Mouse (Mus musculus): ENCODE measurements around the gene Grb2. TPM values are rescaled to one million over a fixed set of nuclear protein-coding genes. Genes with fewer than 3 reads are reported as not detected.
"Not testable (repeated sequence)": the region's sequence is repeated elsewhere in the genome, so short reads cannot be mapped to it uniquely, and the experiment has no call there.

Grb2 gene
- total RNA-seq, 2 experiments from 2014 or later: 40.7 to 74.4 TPM

DNA sequence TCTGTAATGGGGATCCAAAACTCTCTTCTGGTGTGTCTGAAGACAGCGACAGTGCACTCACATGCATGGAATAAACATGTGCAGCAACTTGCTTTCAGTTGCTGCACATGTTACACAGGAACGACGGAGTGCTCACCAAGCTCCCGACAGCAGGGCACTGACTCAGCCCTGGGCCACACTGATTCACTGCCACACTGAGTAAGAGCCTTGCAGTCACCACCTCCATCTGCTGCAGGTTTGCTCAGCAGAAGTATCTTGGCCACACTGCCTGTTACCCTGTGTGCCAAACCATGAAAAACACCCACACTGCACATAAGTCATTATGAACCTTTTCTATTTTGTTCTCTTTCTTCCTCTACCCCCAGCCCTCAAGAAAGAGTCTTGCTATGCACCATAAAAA lies 48.0 kb downstream of the Grb2 start:
- no peak for ATAC-seq (replicated peaks; ENCODE audit: low FRiP score, low TSS enrichment, poor library complexity, severe bottlenecking)

DNA sequence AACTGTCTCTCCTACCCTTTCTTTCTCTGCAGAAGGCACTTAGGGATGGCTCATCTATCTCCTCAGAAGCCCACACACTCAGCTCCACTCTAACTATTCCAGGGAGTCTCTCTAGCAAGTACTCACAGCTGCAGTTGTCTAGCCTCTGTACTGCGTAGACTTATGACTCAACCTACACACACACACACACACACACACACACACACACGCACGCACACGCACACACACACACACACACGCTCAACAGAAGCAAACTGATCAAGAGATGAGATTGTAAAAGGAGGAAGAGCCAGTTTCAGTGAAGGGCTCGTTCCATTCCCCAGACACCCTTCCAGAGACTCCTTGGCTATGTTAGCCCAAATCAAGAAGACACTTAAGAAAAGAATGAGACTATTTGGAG lies 49.9 kb downstream of the Grb2 start:
- peak; percentile 32; the same call in 1 of the 2 replicates for ATAC-seq (replicated peaks; ENCODE audit: low FRiP score, low TSS enrichment, poor library complexity, severe bottlenecking)

DNA sequence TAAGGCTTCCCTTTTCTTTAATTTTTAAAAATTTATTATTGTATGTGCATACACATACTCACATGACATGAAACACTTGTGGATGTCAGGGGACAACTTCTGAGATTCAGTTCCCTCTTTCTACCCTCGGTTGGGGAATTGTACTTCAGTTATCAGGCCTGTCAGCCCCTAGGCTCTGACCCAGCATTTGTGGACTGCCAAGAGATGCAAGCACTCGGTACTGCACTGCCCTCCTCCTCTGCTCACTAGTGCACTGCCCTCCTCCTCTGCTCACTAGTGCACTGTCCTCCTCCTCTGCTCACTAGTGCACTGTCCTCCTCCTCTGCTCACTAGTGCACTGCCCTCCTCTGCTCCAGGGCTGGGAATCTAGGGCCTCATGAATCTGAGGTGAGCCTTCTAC lies 54.3 kb downstream of the Grb2 start:
- ATAC-seq (replicated peaks; ENCODE audit: low FRiP score, low TSS enrichment, poor library complexity, severe bottlenecking): no peak

DNA sequence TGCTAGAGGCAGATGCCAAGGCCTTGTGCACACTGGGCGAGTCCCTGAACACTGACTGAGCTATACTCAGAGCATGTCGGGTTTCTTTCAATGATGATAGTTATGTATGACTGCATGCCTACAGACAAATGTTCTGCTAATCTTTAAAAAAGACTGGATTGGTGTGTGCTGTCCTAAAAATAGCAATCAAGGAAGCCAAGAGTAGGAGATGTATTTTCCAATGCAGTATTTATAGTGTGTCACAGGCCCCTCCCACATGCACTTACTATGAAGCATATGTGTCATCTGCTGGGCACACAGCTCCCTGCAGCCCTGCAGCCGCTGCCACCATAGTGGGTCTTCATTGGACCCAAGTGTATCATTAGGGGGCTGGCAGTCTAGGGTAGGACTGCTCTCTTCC lies 55.2 kb downstream of the Grb2 start:
- no peak for ATAC-seq (replicated peaks; ENCODE audit: low FRiP score, low TSS enrichment, poor library complexity, severe bottlenecking)

DNA sequence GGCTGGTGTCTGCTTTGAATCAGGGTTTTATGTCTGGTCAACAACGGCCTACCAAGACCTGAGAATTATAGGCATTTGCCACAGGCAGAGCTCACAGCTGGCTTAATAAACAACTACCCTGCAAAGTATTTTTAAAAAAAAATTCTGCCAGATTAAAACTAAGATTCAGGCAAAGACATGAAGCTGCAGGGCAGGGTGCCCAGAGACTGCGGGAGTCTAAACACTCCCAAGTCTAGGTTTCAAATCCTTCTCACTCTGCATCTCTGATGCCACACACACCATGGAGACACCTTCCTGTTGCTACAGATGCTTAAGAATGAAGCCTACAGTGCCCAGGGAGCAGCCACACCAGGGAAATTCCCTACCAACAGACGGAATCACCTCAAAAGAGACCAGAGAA lies 56.7 kb downstream of the Grb2 start:
- ATAC-seq (replicated peaks; ENCODE audit: low FRiP score, low TSS enrichment, poor library complexity, severe bottlenecking): no peak

DNA sequence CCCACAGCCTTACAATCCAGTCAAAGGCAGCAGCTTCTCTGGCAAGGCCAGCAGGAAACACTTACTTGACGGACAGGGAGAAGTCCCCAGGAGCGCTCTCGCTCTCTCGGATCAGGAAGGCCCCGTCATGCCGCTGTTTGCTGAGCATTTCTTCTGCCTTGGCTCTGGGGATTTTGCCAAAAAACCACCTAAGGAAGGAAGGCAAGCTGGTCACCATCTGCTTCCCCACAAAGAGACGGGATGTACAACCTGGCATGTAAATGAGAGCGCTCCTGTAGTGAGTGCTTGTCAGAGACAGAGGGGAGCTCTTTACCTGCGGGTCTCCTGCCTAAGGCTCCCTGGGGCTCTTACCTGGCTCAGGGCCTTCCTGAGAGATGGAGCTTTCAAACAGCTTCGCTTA lies 58.7 kb downstream of the Grb2 start:
- ATAC-seq (replicated peaks; ENCODE audit: low FRiP score, low TSS enrichment, poor library complexity, severe bottlenecking): no peak

DNA sequence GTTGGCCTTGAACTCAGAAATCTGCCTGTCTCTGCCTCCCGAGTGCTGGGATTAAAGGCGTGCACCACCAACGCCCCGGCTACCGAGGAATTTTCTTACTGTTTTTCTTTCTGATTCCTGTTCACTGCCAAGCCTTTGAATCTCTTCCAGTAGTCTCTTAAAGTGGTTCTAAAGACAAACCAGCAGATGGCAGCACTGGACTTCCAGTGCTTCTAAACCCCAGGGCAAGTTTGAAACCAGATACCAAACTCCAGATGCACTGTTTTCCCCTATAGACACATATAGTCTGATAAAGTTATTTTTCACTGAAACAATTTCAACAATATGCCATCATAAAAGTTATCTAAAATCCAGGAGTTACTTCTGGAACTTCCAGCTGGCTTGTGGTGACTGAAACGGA lies 60.9 kb downstream of the Grb2 start:
- ATAC-seq (replicated peaks; ENCODE audit: low FRiP score, low TSS enrichment, poor library complexity, severe bottlenecking): peak; percentile 58

DNA sequence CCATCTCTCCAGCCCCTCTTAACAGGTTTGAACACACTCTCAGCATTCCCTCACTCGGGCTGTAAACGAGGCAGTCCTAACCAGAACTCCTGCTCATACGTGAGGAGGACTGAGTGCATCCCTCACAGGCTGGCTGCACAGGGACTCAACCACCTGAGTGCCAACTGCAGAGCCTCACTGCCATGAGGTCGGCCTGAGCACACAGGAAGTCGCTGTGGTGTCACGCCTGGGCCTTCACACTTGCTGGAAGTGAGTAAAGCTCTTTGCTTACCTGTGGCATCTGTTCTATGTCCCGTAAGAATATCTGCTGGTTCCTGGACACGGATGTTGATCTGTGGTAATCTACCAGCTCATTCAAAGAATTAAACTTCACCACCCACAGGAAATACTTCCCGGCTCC lies 62.0 kb downstream of the Grb2 start:
- ATAC-seq (replicated peaks; ENCODE audit: low FRiP score, low TSS enrichment, poor library complexity, severe bottlenecking): no peak

DNA sequence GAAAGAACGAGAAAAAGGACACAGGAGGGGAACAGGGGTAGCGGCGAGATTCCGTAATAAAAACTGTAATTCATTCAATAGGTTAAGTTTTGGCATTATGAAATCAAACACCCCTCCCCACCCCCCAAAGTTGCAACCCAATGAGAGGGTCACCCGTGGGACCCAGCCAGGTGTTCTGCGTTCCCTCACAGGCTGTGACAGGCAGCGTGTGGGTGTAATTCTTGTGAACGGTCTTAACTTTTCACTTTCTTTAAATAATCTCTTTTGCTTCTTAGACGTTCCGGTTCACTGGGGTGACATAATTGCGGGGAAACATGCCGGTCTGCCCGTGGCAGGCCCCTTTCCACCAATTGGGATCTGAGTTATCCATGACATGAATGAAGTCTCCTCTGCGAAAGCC lies 62.9 kb downstream of the Grb2 start:
- not testable (repeated sequence) for ATAC-seq (replicated peaks; ENCODE audit: low FRiP score, low TSS enrichment, poor library complexity, severe bottlenecking)

DNA sequence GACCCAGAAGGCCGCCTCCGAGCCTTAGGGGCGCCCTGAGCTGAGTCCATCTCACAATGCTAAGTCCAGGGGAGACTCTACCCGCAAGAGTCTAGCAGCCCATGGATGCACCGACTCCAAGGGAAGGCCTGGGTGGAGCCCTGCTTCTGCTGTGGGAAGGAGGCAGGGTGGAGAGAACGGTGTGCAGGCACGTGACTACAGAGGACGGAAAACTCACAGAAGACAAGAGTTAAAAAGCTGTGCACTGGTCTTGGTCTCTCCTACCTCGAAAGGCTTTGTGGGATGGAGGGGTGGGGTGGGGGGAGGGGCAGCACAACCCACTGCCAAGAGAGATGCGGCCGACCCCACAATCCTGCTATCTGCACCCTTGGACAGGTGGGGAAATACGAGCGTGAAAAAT lies 64.1 kb downstream of the Grb2 start:
- ATAC-seq (replicated peaks; ENCODE audit: low FRiP score, low TSS enrichment, poor library complexity, severe bottlenecking): no peak

DNA sequence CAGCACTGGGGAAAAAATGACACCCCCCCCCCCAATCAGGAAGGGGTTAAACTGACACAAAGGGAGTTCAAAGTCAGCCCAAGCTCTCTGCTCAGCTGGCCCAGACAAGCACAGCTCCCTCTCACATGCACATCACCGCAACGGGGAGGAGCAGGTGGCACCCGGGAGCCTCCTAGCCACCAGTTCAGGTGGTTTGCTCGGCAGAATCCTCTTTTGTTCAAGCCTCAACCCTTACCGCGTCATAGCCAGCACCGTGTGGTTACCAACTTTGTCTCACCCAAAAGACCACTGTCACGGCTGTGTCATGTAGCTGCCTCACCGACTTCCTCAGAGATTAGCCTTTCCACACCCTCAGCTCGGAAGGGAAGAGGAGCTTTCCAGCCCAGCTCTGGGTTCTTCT lies 65.1 kb downstream of the Grb2 start:
- 0 out of 2 replicates have a peak, but pooled peaks have one; percentile 3 for ATAC-seq (replicated peaks; ENCODE audit: low FRiP score, low TSS enrichment, poor library complexity, severe bottlenecking)

DNA sequence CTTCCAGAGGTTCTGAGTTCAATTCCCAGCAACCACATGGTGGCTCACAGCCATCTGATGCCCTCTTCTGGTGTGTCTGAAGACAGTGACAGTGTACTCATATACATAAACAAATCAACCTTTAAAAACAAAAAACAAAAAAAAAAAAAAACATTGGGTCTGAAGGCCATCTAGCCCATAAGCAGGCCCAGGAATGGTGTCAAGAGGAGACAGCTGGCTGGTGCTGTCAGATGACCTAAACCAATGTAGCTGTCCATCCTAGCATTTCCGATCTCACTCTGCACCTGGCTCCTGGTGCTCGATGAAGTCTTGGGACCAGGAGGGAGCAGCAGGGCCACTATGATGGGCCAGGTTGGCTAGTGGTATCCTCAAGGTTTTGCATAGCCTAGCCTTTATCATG lies 65.7 kb downstream of the Grb2 start:
- ATAC-seq (replicated peaks; ENCODE audit: low FRiP score, low TSS enrichment, poor library complexity, severe bottlenecking): no peak

DNA sequence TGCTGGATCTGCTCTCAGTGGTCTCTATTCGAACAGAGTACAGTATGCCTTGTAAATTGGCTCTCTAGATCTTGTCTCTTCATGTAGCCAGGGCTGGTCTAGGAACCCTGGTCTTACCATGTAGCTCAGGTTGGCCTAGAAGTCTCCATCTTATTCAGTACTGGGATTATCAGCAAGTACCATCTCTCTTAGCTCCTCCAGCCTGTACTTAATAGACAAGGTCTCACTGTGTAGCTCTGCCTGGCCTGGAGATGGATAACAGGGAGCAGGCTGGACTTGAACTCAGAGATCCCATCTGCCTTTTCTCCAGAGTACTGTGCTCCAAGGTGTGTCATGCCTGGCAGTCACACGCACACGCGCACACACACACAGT lies 66.7 kb downstream of the Grb2 start:
- peak; percentile 40 for ATAC-seq (replicated peaks; ENCODE audit: low FRiP score, low TSS enrichment, poor library complexity, severe bottlenecking)

DNA sequence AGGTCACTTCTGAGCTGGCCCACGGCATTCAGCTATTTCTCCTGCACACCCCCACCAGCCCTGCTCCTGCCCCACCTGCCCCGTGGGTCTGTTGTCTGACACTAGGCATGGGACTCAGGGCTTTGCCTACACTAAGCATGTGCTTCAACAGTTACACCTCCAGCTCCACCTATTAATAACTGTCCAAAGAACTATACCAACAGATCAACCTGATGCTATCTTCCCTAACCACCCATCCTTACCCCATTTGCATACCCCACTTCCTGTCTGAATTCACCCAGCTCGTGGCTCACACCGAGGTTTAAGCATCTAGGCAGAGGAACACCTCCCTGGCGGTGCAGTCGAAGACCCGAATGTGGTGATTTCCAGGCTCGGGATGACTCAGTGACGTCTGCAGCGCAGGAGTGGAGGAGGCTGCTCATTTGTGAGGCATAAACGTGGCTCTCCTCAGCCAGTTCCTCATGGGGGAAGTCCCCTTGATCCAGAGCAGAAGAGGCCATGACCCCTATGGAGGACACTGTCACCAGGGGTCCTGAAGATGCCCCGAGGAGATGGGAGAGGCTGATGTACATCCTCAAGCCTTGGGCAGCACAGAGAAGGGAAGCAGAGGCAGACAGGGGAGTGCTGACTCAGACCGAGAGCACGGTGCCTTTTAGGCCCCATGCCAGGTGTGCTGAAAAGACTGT lies 67.3 kb downstream of the Grb2 start:
- ATAC-seq (replicated peaks; ENCODE audit: low FRiP score, low TSS enrichment, poor library complexity, severe bottlenecking): peak; percentile 30

DNA sequence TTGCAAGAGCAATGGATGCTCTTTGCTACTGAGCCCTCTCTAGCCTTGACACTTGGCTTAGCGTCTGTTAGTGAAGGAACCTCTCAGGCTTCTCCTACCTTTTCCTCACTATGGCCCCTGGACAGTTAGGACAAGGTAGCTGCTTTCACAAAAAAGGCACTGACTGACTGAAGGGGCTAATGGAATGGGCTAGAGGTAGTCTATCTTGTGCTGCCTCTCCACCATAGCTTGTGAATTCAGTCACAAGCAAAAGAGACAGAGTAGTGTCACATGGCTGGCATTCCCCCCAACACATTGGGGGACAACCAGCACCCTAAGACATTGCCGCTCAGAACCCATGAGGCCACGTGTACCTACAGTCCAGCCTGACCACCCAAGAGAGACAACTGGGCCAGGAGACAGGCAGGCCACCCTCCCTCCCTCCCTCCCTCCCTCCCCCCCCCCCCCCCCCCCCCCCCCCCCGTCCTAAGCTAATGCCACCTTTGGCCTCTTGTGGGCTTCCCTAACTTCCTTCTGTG lies 68.0 kb downstream of the Grb2 start:
- ATAC-seq (replicated peaks; ENCODE audit: low FRiP score, low TSS enrichment, poor library complexity, severe bottlenecking): no peak

DNA sequence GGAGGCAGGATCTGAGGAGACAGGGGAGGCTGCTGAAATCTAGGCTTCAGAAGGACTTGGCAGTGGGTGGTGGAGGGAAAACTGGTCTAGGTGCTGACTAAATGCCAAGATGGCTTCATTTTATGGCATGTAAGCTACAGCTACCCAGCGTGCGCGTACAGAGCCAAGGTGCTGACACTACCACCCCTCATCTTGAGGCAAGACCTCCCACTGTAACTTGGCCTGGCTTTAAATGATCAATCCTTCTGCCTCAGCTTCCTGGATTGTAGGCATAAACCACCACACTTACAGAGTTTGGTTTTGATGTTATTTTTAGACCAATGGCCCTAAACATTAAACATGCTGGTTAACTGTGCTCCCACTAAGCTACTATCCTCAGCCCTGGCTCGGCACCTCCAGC lies 68.9 kb downstream of the Grb2 start:
- no peak for ATAC-seq (replicated peaks; ENCODE audit: low FRiP score, low TSS enrichment, poor library complexity, severe bottlenecking)

DNA sequence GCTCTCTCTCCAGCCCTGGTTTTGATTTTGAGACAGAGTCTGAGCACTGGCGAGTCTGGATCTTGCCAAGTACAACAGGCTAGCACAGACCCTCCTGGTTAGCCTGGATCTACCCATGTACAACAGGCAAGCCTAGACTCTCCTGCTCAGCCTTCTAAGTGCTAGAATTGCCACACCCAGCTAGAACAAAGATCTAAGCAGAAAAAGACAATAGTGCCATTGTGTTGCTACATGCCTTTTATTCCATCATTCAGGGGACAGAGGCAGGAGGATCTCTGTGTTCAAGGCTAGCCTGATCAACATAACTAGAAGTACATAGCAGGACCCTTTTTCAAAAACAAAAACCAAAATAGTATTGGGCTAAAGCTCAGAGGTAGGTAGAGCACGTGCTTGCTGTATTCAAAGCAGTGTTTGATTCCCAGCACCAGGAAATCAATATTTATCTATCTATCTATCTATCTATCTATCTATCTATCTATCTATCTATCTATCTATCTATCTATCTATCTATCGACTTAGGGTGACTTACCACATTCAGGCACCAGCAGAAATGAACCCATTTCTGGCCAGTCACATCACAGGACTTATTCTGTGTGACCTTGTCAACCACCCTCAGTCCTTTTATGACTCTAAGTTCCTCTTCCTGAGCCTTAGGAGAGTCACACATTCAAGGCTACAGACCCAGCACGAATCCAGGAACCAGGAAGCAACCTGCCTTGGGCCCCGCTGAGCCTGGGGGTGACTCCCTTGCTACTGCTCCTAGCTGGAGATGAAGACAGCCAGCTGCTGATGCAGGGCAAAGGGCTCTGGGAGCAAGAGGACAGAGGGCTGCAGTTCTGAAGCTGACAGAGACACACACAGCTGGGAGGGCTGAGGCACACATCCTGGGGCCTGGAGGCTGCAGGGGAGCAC lies 69.6 kb downstream of the Grb2 start:
- ATAC-seq (replicated peaks; ENCODE audit: low FRiP score, low TSS enrichment, poor library complexity, severe bottlenecking): no peak

DNA sequence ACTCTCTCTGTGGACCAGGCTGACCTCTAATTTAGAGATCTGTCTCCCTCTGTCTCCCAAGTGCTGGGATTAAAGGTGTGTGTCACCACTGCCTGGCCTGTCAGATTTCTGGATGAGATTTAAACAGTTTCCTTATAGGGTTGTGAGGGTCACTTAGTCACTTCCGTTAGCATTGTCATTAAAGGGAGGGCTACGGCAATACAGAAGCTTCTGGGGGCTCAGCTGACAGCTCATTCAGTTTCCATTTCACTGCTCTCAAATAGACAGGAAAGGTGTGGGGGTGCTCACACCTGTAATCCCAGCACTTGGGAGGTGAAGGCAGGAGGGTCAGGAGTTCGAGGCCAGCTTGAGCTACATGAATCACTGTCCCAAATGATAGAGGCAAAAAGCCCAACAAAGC lies 71.4 kb downstream of the Grb2 start:
- ATAC-seq (replicated peaks; ENCODE audit: low FRiP score, low TSS enrichment, poor library complexity, severe bottlenecking): no peak

DNA sequence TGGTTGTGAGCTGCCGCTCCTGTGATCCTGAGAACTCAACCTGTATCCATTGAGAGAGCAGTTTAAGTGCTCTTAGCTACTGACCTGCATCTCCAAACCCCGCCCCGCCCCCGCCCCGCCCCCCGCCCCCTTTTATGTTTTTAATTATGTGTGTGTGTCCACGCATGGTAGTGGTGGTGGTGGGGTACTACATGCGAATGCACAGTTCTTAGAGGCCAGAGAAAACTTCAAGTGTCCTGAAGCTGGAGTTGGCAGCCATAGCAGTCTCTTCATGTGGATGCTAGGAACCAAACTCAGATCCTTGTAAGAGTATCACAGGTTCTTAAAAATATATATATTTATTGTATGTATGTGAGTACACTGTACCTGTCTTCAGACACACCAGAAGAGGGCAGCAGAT lies 72.9 kb downstream of the Grb2 start:
- no peak for ATAC-seq (replicated peaks; ENCODE audit: low FRiP score, low TSS enrichment, poor library complexity, severe bottlenecking)

DNA sequence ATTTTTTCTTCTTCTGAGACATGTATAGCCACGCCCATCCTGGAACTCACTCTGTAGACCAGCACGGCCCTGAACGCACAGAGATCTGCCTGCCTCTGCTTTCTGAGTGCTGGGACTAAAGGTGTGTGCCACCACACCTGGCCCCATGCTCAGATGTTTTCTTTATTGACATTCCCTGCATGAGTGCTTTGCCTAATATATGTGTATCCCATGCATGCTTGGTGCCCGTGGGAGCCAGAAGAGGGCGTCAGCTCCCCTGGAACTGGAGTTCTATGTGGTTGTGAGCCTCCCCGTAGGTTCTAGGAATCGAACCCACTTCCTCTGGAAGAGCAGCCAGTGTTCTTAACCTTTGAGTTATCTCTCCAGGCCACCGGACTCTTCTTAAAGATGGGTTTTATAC lies 73.4 kb downstream of the Grb2 start:
- no peak for ATAC-seq (replicated peaks; ENCODE audit: low FRiP score, low TSS enrichment, poor library complexity, severe bottlenecking)

DNA sequence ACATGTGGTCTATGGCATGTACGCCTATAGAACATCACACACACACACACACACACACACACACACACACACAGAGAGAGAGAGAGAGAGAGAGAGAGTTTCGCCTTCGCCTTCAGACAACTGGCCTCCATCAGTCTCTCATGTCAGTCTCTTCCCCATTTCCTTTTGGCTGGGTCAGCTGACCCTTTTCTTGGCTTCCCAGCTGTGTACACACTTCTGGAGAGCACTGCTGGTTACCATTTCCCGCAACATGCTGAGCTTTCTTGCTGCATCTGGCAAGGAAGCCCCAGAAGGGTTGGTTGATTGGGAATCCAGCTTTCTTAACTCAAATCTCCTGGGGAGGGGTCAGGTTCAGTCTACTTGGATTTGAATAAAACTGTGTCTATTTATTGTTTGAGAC lies 74.3 kb downstream of the Grb2 start:
- no peak for ATAC-seq (replicated peaks; ENCODE audit: low FRiP score, low TSS enrichment, poor library complexity, severe bottlenecking)

All from megakaryocyte-erythroid progenitor cell, adult 5-6 weeks (primary cell).